Mouse (Mus musculus) testis, adult 10 weeks (tissue): ENCODE data around the gene Golph3l. TPM values are rescaled to one million over a fixed set of nuclear protein-coding genes. Genes with fewer than 3 reads are reported as not detected.

Experiments
- polyA plus RNA-seq: library from polyadenylated mRNA; stranded (reverse); fragments of 350-450 nt; fragmentation: Illumina TruSeq; extraction: RNeasy Lipid Tissue Mini Kit (QIAGEN cat#74804); gene quantifications from one replicate; pipeline ENCODE4 v1.2.3, GENCODE M21; 2014; ENCODE audit warnings: low read depth, low replicate concordance

Golph3l gene
- polyA plus RNA-seq: 29.8 TPM

GRCm38 (mm10) chr3:95588604-95589086 is at the start of gene Golph3l:
Gene Golph3l, plus strand, starts transcription at chr3:95588934.

GRCm38 (mm10) chr3:95559437-95559836 is 29.3 kb upstream of the Golph3l start, which contains the start of gene Hormad1:
Gene Hormad1, plus strand, starts transcription at chr3:95559677.

GRCm38 (mm10) chr3:95624628-95625503 is 36.1 kb downstream of the Golph3l start, which contains the start of gene Ensa:
Gene Ensa, plus strand, starts transcription at chr3:95624993.

GRCm38 (mm10) chr3:95658236-95658867 is 69.6 kb downstream of the Golph3l start, which contains the start of gene Mcl1:
Gene Mcl1, plus strand, starts transcription at chr3:95658788.

Other genes with a start within 250 kb of the Golph3l start
- 35.8 TPM for gene Setdb1, start 231.7 kb upstream of the Golph3l start, polyA plus RNA-seq
- gene 4930558C23Rik, start 186.1 kb upstream of the Golph3l start, polyA plus RNA-seq: 414 TPM
- 18.7 TPM for gene Arnt, start 154.5 kb upstream of the Golph3l start, polyA plus RNA-seq
- 1.9 TPM for gene Ctsk, start 89.7 kb upstream of the Golph3l start, polyA plus RNA-seq
- 10.9 TPM for gene Ctss, start 62.1 kb upstream of the Golph3l start, polyA plus RNA-seq
- gene Hormad1, start 29.3 kb upstream of the Golph3l start, polyA plus RNA-seq: 649 TPM
- gene Ensa, start 36.1 kb downstream of the Golph3l start, polyA plus RNA-seq: 50.6 TPM
- 72.5 TPM for gene Mcl1, start 69.9 kb downstream of the Golph3l start, polyA plus RNA-seq
- 0.08 TPM for gene Adamtsl4, start 99.0 kb downstream of the Golph3l start, polyA plus RNA-seq
- 0.95 TPM for gene Ecm1, start 150.6 kb downstream of the Golph3l start, polyA plus RNA-seq
- 12.8 TPM for gene Tars2, start 171.3 kb downstream of the Golph3l start, polyA plus RNA-seq
- 29.8 TPM for gene Rprd2, start 229.9 kb downstream of the Golph3l start, polyA plus RNA-seq